Mouse (Mus musculus) bone marrow macrophage, adult 2 months (primary cell): ENCODE data around the gene Cacna1f.

Experiments used
- CTCF ChIP-seq: IDR thresholded peaks from 2 replicates; pipeline ENCODE4 v1.5.1; 2012; ENCODE audit warnings: low read depth, mild to moderate bottlenecking, low read length, moderate library complexity
- POLR2A ChIP-seq: IDR thresholded peaks from 2 replicates; pipeline ENCODE4 v1.6.1; 2012; ENCODE audit warnings: mild to moderate bottlenecking, low read depth, low read length, borderline replicate concordance

GRCm38 (mm10) chrX:7572466-7572865 lies 34.4 kb upstream of the Cacna1f start:
- TF ChIP-seq CTCF (no peak), POLR2A (no peak)
